Mouse (Mus musculus): Measurements from ENCODE around the gene Smim9.
"Not testable (repeated sequence)": the region's sequence is repeated elsewhere in the genome, so short reads cannot be mapped to it uniquely, and the experiment has no call there.

The Smim9 gene

GRCm38 (mm10) chrX:75163670-75164069 is at the start of gene Smim9:
Smim9 (minus strand) TSS chrX:75163770.
- no peak for DNase-seq (ENCODE audit: low spot score)

- peak; percentile 12 for DNase-seq (ENCODE audit: low spot score)
Measured at GRCm38 (mm10) chrX:75155576-75156243, 7.9 kb downstream of the Smim9 start.

- DNase-seq (ENCODE audit: low spot score) = no peak
Measured at GRCm38 (mm10) chrX:75152249-75152648, 11.3 kb downstream of the Smim9 start.

GRCm38 (mm10) chrX:75150304-75150703 is 13.3 kb downstream of the Smim9 start:
- no peak for DNase-seq (ENCODE audit: low spot score)

- no peak for DNase-seq (ENCODE audit: low spot score)
Measured at GRCm38 (mm10) chrX:75148414-75148813, 15.2 kb downstream of the Smim9 start.

GRCm38 (mm10) chrX:75143124-75143555 is 20.4 kb downstream of the Smim9 start:
- not testable (repeated sequence) for DNase-seq (ENCODE audit: low spot score)

- DNase-seq (ENCODE audit: low spot score) = no peak
Measured at GRCm38 (mm10) chrX:75138182-75138581, 25.4 kb downstream of the Smim9 start.

GRCm38 (mm10) chrX:75137729-75138128 is 25.8 kb downstream of the Smim9 start:
- DNase-seq (ENCODE audit: low spot score) = no peak

- DNase-seq (ENCODE audit: low spot score) = no peak
Measured at GRCm38 (mm10) chrX:75136938-75137337, 26.6 kb downstream of the Smim9 start.

GRCm38 (mm10) chrX:75130467-75131160 is 33.0 kb downstream of the Smim9 start, which contains the start of gene Mpp1:
Mpp1 (minus strand) TSS chrX:75131016.
- DNase-seq (ENCODE audit: low spot score) = peak; percentile 68

- no peak for DNase-seq (ENCODE audit: low spot score)
Measured at GRCm38 (mm10) chrX:75129474-75129873, 34.1 kb downstream of the Smim9 start.

GRCm38 (mm10) chrX:75128333-75128980 is 35.1 kb downstream of the Smim9 start:
- DNase-seq (ENCODE audit: low spot score) = peak; percentile 14

- no peak for DNase-seq (ENCODE audit: low spot score)
Measured at GRCm38 (mm10) chrX:75126893-75127292, 36.7 kb downstream of the Smim9 start.

- no peak for DNase-seq (ENCODE audit: low spot score)
Measured at GRCm38 (mm10) chrX:75125606-75126005, 38.0 kb downstream of the Smim9 start.

- no peak for DNase-seq (ENCODE audit: low spot score)
Measured at GRCm38 (mm10) chrX:75115550-75115949, 48.0 kb downstream of the Smim9 start.

GRCm38 (mm10) chrX:75102293-75102692 is 61.3 kb downstream of the Smim9 start:
- no peak for DNase-seq (ENCODE audit: low spot score)

GRCm38 (mm10) chrX:75098799-75099198 is 64.8 kb downstream of the Smim9 start:
- DNase-seq (ENCODE audit: low spot score) = no peak

GRCm38 (mm10) chrX:75096163-75096770 is 67.3 kb downstream of the Smim9 start:
- no peak for DNase-seq (ENCODE audit: low spot score)

Measured in layer of hippocampus, adult 11-12 months (tissue).